In the genomic region with DNA sequence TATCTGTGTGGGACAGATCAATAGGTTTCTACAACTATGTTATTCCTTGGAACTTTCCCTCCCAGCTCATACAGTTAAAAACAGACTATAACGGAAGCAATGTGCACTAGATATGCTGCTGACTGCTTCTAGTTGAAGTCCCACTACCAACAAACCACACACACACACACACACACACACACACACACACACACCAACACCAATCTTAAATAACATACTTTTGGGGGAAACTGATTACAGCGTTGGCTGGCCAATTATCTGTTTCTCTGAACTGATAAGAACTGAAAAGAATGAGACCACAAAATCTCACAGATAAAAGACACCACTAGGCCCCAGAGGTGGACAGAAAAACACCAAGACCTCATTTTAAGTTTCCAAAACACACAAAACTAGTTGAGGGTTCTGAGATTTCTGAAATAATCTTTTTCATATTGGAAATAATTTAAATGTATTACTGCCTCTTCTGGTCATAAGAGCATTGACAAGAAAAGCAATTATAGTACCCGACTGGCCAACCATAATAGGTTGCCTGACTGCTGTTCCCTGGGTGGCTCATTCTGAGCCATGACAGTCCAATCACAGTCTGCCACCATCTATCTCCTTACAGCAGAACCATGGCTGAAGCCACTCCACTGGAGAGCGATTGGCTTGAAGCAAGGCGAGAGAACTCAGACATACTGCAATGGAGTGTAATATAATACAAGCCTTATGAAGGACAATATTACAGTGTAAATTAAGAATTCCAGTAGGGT, we compare ENCODE assay signal across 31 mouse cellular contexts. TPM values are rescaled to one million over a fixed set of nuclear protein-coding genes. Genes with fewer than 3 reads are reported as not detected.
"Had no signal": no experiment of that assay in that cellular context is flagged by ENCODE, and none has a peak within 500 bp of the region (broad histone marks: within the 10 kb centered on the region; RNA-seq: fewer than 3 reads in every experiment).

No protein-coding gene starts in this region.

- H3K27ac ChIP-seq: intestine, embryonic 15.5 days; kidney, embryonic 15.5 days; left cerebral cortex, adult 2 months; limb, embryonic 12.5 days; limb, embryonic 15.5 days; lung, embryonic 15.5 days; midbrain, embryonic 10.5 days; midbrain, embryonic 13.5 days had no signal

- H3K4me3 ChIP-seq: intestine, embryonic 15.5 days; kidney, embryonic 15.5 days; left cerebral cortex, adult 2 months; limb, embryonic 12.5 days; limb, embryonic 15.5 days; lung, embryonic 15.5 days; midbrain, embryonic 10.5 days; midbrain, embryonic 13.5 days had no signal

- ATAC-seq: intestine, embryonic 15.5 days; midbrain, embryonic 13.5 days; midbrain, embryonic 16.5 days had no signal

- H3K9me3 ChIP-seq: intestine, embryonic 15.5 days; kidney, embryonic 15.5 days; limb, embryonic 12.5 days; limb, embryonic 15.5 days; lung, embryonic 15.5 days; midbrain, embryonic 10.5 days; midbrain, embryonic 13.5 days had no signal

- H3K27me3 ChIP-seq: intestine, embryonic 15.5 days; kidney, embryonic 15.5 days; limb, embryonic 12.5 days; limb, embryonic 15.5 days; lung, embryonic 15.5 days; midbrain, embryonic 13.5 days had no signal

- H3K4me2 ChIP-seq: intestine, embryonic 15.5 days; kidney, embryonic 15.5 days; limb, embryonic 12.5 days; limb, embryonic 15.5 days; lung, embryonic 15.5 days; midbrain, embryonic 13.5 days had no signal

- DNase-seq: kidney, adult 11 months; kidney, adult 8-10 months; kidney, postnatal 10 days; kidney, postnatal 36 days; layer of hippocampus, postnatal 36 days; left cerebral cortex, postnatal 4 days; lung, postnatal 10 days; lung, postnatal 36 days; thymus, adult 2 months; thymus, postnatal 14 days; thymus, postnatal 4 days had no signal

- H3K36me3 ChIP-seq: intestine, embryonic 15.5 days; kidney, embryonic 15.5 days; limb, embryonic 12.5 days; limb, embryonic 15.5 days; lung, embryonic 15.5 days; midbrain, embryonic 10.5 days; midbrain, embryonic 13.5 days had no signal

- H3K9ac ChIP-seq: intestine, embryonic 15.5 days; kidney, embryonic 15.5 days; limb, embryonic 12.5 days; limb, embryonic 15.5 days; lung, embryonic 15.5 days; midbrain, embryonic 13.5 days had no signal

- H3K4me1 ChIP-seq: limb, embryonic 15.5 days had no signal

RNA-seq across cellular contexts. Expression of a gene that starts 46.5 kb away (rescaled TPM):
- total RNA-seq: layer of hippocampus, adult 8-10 months; layer of hippocampus, postnatal 10 days; layer of hippocampus, postnatal 36 days; left cerebral cortex, adult 2 months; left cerebral cortex, postnatal 10 days; left cerebral cortex, postnatal 4 days; monocyte, adult 5-6 weeks had no signal
- polyA plus RNA-seq: intestine, embryonic 15.5 days; kidney, embryonic 15.5 days; limb, embryonic 12.5 days; limb, embryonic 15.5 days; liver, embryonic 16.5 days; lung, embryonic 15.5 days; midbrain, embryonic 10.5 days; midbrain, embryonic 13.5 days; midbrain, embryonic 16.5 days; neural tube, embryonic 11.5 days; neural tube, embryonic 14.5 days; small intestine, adult 2 months; spleen, adult 2 months; stomach, embryonic 16.5 days; testis, adult 2 months; thymus, adult 2 months had no signal
